Mouse (Mus musculus) frontal cortex, postnatal 14 days (tissue): Measurements from ENCODE around the gene Cmklr1.
"Not testable (repeated sequence)": the region's sequence is repeated elsewhere in the genome, so short reads cannot be mapped to it uniquely, and the experiment has no call there.

Experiments
- DNase-seq, 2 experiments: peaks; one replicate each; pipeline ENCODE4 v3.0.0; 2022; ENCODE audit warnings: low spot score in 2 of 2

Cmklr1 gene

GRCm38 (mm10) chr5:113586458-113586849 lies 63.8 kb downstream of the Cmklr1 start:
- DNase-seq, result not testable (repeated sequence)

- not testable (repeated sequence) for DNase-seq
These were observed 64.4 kb downstream of the Cmklr1 start for GRCm38 (mm10) chr5:113585619-113586457.

GRCm38 (mm10) chr5:113584439-113584838 lies 65.8 kb downstream of the Cmklr1 start:
- DNase-seq, result no peak

GRCm38 (mm10) chr5:113583424-113584162 lies 66.6 kb downstream of the Cmklr1 start:
- no peak for DNase-seq

GRCm38 (mm10) chr5:113580801-113581200 lies 69.4 kb downstream of the Cmklr1 start:
- no peak for DNase-seq

- no peak for DNase-seq
These were observed 70.0 kb downstream of the Cmklr1 start for GRCm38 (mm10) chr5:113580248-113580647.

GRCm38 (mm10) chr5:113579128-113579527 lies 71.1 kb downstream of the Cmklr1 start:
- no peak for DNase-seq

- DNase-seq, result no peak
These were observed 71.8 kb downstream of the Cmklr1 start for GRCm38 (mm10) chr5:113578428-113578827.

GRCm38 (mm10) chr5:113577555-113577954 lies 72.7 kb downstream of the Cmklr1 start:
- DNase-seq, result no peak

- DNase-seq, result no peak
These were observed 80.0 kb downstream of the Cmklr1 start for GRCm38 (mm10) chr5:113570056-113570717.

- no peak for DNase-seq
These were observed 84.4 kb downstream of the Cmklr1 start for GRCm38 (mm10) chr5:113565858-113566257.

- no peak for DNase-seq
These were observed 84.9 kb downstream of the Cmklr1 start for GRCm38 (mm10) chr5:113565101-113565854.

GRCm38 (mm10) chr5:113564463-113564862 lies 85.8 kb downstream of the Cmklr1 start:
- no peak for DNase-seq
